Mouse (Mus musculus) heart, embryonic 14.5 days (tissue): Measurements from ENCODE around the gene Ptprz1. TPM values are rescaled to one million over a fixed set of nuclear protein-coding genes. Genes with fewer than 3 reads are reported as not detected.

Experiments
- ATAC-seq: fragments of 200-750 bp; cut with Nextera tagmentation; 2 replicates; pipeline ENCODE4 v1.8.0; 2017; ENCODE audit warnings: low read depth, moderate TSS enrichment; ENCODE audit not compliant: insufficient number of reproducible peaks, insufficient read depth, low FRiP score
- H3K27ac ChIP-seq, 2 experiments: fragments of 200-500 bp in 1 of 2; fragments of 300-500 bp in 1 of 2; sonication (generic) in 1 of 2; replicated peaks in 1 of 2; 2 replicates each; pipeline ENCODE4 v1.5.1; 2012 to 2014; ENCODE audit warnings: low read depth in 2 of 2, low read length in 2 of 2, control low read depth in 1 of 2, mild to moderate bottlenecking in 1 of 2, mixed read lengths in 1 of 2; ENCODE audit not compliant: control insufficient read depth in 1 of 2, insufficient read depth in 1 of 2
- H3K27me3 ChIP-seq: fragments of 300-500 bp; sonication (generic); 2 replicates; pipeline ENCODE4 v1.6.1; 2014; ENCODE audit warnings: mild to moderate bottlenecking, low read length, control low read depth; ENCODE audit not compliant: control insufficient read depth, insufficient read depth
- H3K36me3 ChIP-seq: fragments of 300-500 bp; sonication (generic); 2 replicates; pipeline ENCODE4 v1.6.1; 2014; ENCODE audit warnings: mild to moderate bottlenecking, control low read depth, low read length, mixed read lengths; ENCODE audit not compliant: control insufficient read depth, insufficient read depth
- H3K4me1 ChIP-seq, 2 experiments: fragments of 200-500 bp in 1 of 2; fragments of 300-500 bp in 1 of 2; sonication (generic) in 1 of 2; 2 replicates each; pipeline ENCODE4 v1.6.1; 2012 to 2014; ENCODE audit warnings: low read length in 2 of 2, control low read depth in 1 of 2, mixed read lengths in 1 of 2; ENCODE audit not compliant: control insufficient read depth in 2 of 2, insufficient read depth in 2 of 2
- H3K4me2 ChIP-seq: fragments of 300-500 bp; sonication (generic); 2 replicates; pipeline ENCODE4 v1.6.1; 2014; ENCODE audit warnings: mild to moderate bottlenecking, low read length
- H3K4me3 ChIP-seq, 2 experiments: fragments of 200-500 bp in 1 of 2; fragments of 300-500 bp in 1 of 2; sonication (generic) in 1 of 2; 2 replicates each; pipeline ENCODE4 v1.5.1; 2012 to 2014; ENCODE audit warnings: low read length in 2 of 2, mild to moderate bottlenecking in 2 of 2, control low read depth in 1 of 2, low read depth in 1 of 2, moderate library complexity in 1 of 2; ENCODE audit not compliant: control insufficient read depth in 1 of 2, insufficient read depth in 1 of 2
- H3K9ac ChIP-seq: fragments of 300-500 bp; sonication (generic); 2 replicates; pipeline ENCODE4 v1.6.1; 2014; ENCODE audit warnings: mild to moderate bottlenecking, low read length
- H3K9me3 ChIP-seq: fragments of 300-500 bp; sonication (generic); 2 replicates; pipeline ENCODE4 v1.6.1; 2016; ENCODE audit warnings: low read length, control low read depth; ENCODE audit not compliant: control insufficient read depth
- WGBS: fragments of 180-500 bp; shearing (Covaris S2); extraction: QIAGEN DNeasy Blood & Tissue Kit; methylation state at CpG from one replicate; pipeline ENCODE4 v1.1.7; 2014; 5-methylcytosine and 5-hydroxymethylcytosine counted together
- polyA plus RNA-seq: library from polyadenylated mRNA; unstranded; fragments of >200 nt; fragmentation: Nextera tagmentation; extraction: Ambion mirVana; gene quantifications from 2 replicates; pipeline ENCODE4 v1.2.1, GENCODE M21; 2014

Ptprz1 gene
- polyA plus RNA-seq, 1 experiment from 2014 or later: 1.8 TPM

DNA sequence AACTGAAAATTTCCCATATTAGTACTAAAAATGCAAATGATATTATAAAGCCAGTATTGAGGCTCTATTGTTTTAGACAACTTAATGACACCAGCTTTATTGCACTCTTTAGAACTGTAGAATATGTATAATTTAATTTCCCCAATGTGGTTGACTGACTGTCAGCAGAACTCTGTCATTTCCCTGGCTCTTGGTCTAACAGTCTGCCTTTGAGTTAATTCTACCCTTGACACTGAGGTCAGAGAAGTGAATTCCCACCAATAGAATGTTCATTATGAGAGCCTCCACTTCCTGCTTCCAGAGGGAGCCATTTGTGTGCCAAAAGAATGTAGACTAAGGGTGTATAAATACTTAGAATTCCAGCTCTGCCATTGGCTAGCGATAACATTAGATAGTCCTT lies 152.9 kb downstream of the Ptprz1 start:
- Histone ChIP-seq H3K9ac (no peak overlapping the region), H3K4me1 (no peaks in the 10 kb centered on the region), H3K36me3 (no peaks in the 10 kb centered on the region), H3K9me3 (no peaks in the 10 kb centered on the region), H3K27me3 (no peaks in the 10 kb centered on the region), H3K4me2 (no peak overlapping the region), H3K4me3 (no peak overlapping the region), H3K27ac (no peak overlapping the region)
- ATAC-seq: no peak
- WGBS: 46% methylated on average over 1 of the region's 1 CpGs

DNA sequence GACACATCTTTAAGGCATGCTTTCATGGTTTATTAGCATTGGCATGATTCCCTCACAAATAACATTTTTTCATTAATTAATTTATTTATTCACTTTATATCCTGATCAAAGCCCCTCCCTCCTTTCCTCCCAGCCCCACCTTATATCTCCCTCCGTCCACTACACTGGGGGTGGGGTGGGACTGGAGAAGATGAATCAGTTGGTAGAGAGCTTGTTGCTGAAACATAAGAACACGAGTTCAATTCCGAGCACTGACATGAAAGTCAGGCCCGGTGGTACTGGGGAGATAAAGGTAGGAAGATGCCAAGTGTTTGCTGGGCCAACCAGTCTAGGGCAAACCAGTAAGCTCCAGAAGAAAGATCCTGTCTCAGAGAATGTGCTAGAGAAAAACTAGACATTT lies 173.5 kb downstream of the Ptprz1 start:
- no peak for ATAC-seq
- Histone ChIP-seq H3K27me3 (no peaks in the 10 kb centered on the region), H3K4me3 (no peak overlapping the region), H3K36me3 (no peaks in the 10 kb centered on the region), H3K27ac (no peak overlapping the region), H3K9ac (no peak overlapping the region), H3K4me1 (no peaks in the 10 kb centered on the region), H3K4me2 (no peak overlapping the region), H3K9me3 (0 out of 2 replicates have a peak, but pooled peaks cover 11% of the 10 kb centered on the region)
- WGBS: 92% methylated on average over 4 of the region's 4 CpGs

DNA sequence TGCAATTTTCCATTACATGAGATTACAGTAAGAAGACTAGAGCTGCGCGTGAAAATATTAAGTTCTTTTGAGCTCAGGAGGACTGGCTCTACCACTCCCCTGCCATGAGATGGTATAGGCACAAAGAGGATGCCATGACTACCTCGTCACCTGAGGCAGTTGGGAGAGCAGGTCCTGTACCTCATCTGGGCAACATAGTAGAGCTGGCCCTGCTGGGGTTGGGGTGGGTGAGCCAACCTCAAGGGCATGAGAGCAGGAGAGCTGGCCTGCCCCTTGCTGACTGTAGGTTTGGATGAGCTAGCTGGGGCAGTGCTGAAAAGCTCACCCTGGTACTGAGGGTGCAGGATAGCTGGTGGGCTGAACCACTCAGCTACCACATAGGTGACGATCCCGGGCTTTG lies 180.4 kb downstream of the Ptprz1 start:
- H3K36me3 ChIP-seq: no peaks in the 10 kb centered on the region
- no peak overlapping the region for H3K4me2 ChIP-seq
- 79% methylated on average over 5 of the region's 5 CpGs for WGBS
- no peaks in the 10 kb centered on the region for H3K27me3 ChIP-seq
- H3K4me3 ChIP-seq: no peak overlapping the region
- 0 out of 2 replicates have a peak, but pooled peaks cover 8% of the 10 kb centered on the region for H3K9me3 ChIP-seq
- no peaks in the 10 kb centered on the region for H3K4me1 ChIP-seq
- no peak overlapping the region for H3K27ac ChIP-seq
- ATAC-seq: no peak
- H3K9ac ChIP-seq: no peak overlapping the region

DNA sequence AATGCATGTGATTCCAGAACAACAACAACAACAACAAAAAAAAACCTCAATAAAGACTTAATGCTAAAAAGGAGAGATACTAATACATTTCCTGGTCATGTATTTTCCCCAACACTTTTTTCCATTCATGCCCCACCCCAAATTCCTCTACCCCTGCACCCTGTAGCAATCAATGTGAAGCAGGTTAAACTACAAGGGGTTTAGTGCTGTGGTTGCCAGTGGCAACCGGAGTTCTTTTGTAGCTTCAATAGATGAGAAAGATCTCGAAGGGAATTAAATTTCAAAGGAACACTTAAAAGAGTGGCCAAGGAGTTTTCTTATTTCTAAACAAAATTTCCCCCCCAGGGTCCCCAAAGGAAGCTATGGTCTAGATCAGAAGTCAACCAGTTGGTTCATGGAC lies 200.8 kb downstream of the Ptprz1 start:
- no peaks in the 10 kb centered on the region for H3K9me3 ChIP-seq
- no peaks in the 10 kb centered on the region for H3K27me3 ChIP-seq
- H3K36me3 ChIP-seq: no peaks in the 10 kb centered on the region
- ATAC-seq: no peak
- 79% methylated on average over 2 of the region's 2 CpGs for WGBS
- no peak overlapping the region for H3K27ac ChIP-seq
- no peak overlapping the region for H3K4me3 ChIP-seq
- no peak overlapping the region for H3K4me2 ChIP-seq
- peaks cover 0 to 4% of the 10 kb centered on the region in 2 experiments; a peak in 1 of 4 replicates for H3K4me1 ChIP-seq
- H3K9ac ChIP-seq: no peak overlapping the region

DNA sequence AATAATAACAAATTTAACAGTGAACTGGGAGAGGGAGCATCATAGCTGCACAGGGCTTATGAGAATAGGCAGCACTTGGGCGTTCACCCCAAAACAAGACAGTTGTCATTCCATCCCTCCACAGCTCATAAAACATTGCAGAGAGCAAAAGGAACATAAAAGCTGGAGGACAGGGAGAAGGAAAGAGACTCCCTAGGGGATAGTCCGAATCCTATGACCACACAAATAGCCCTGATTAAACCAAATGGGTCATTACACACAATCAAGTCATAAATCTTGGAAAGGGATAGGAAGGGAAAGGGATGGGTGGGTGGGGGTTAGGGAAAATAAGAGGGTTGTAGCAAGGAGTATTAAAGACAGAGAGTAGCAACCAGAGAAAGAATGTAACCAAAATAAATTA lies 203.0 kb downstream of the Ptprz1 start:
- ATAC-seq: no peak
- no peaks in the 10 kb centered on the region for H3K36me3 ChIP-seq
- 82% methylated on average over 2 of the region's 2 CpGs for WGBS

DNA sequence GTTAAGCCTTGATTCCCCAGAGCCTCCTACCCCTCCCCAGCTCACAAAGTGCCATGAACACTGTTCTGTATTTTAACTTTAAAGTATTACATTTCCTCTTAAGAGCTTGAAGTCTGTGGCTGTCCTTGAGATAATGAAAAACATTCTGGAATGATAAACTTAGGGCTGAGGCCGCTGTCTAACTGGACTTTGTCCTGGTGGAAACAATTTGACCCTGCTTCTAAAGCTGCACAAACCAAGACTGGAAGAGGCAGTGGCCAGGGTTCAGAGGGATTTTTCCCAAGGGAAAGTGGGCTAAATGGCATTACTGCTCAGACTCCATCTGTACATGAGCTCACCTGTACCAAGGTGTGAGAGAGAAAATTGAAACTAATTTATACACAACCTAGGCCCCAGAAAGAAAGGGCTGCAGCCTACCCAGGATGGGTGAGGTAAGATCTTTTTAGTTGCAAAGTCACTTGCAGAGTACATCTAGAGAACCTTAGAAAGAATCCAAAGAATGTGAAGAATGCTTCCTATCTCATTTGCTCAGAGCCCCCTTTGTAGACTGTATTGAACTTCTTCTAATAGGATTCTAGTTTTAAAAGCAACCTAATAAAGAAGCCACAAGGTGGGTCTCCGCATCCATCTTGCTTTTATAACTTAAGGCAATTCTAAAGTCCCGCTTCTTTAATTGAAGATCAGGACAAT lies 204.8 kb downstream of the Ptprz1 start:
- ATAC-seq: no peak
- H3K36me3 ChIP-seq: no peaks in the 10 kb centered on the region
- no peak overlapping the region for H3K9ac ChIP-seq
- peaks cover 0 to 4% of the 10 kb centered on the region in 2 experiments; a peak in 1 of 4 replicates for H3K4me1 ChIP-seq
- H3K4me2 ChIP-seq: no peak overlapping the region
- no peaks in the 10 kb centered on the region for H3K27me3 ChIP-seq
- no peaks in the 10 kb centered on the region for H3K9me3 ChIP-seq
- 43% methylated on average over 3 of the region's 3 CpGs for WGBS
- H3K4me3 ChIP-seq: no peak overlapping the region
- no peak overlapping the region; a peak in 1 of 4 replicates for H3K27ac ChIP-seq

More for the DNA sequence above, 203.0 kb downstream of the Ptprz1 start:
- Histone ChIP-seq H3K4me3 (no peak overlapping the region), H3K9ac (no peak overlapping the region), H3K27ac (no peak overlapping the region), H3K9me3 (no peaks in the 10 kb centered on the region), H3K27me3 (no peaks in the 10 kb centered on the region), H3K4me2 (no peak overlapping the region), H3K4me1 (peaks cover 0 to 4% of the 10 kb centered on the region in 2 experiments; a peak in 1 of 4 replicates)

DNA sequence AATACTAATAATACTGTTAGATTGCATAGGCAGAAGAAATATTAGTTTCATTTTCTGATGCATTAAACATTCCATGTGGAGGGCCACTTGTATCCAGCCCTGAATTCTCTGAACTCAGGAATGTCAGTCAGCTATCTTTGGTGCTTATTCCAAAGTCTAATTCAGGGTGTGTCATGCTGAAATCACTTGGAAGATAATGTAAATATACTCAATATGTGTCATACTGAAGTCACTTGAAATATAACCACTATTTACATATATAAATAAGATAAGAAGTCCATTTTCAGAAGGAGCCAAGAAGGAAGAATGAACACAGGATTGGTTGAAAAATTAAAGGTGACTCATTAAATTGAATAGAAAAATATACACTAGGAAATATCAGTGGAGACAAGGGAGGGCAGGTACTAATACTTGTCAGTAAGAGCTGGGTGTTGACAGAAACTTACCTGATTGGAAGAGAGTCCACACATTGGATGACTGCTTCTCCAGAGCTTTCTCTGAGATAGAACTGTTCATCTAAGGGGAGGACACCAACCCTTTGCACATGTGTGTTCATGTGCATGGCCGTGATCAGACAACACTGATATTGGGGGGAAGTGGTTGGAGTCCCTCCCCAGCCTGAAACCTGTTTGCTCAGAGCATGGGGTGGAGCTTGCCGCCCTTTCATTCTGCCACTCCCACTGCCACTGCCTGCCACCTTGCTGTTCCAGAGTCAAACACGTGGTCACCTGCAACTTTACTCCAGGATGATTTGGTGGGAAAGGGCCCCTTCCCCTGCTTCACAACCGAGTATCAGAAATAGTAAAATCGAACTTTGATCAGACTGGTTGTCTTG lies 209.5 kb downstream of the Ptprz1 start:
- no peak for ATAC-seq
- H3K27ac ChIP-seq: no peak overlapping the region
- WGBS: 82% methylated on average over 5 of the region's 5 CpGs
- H3K4me1 ChIP-seq: peaks cover 0 to 4% of the 10 kb centered on the region in 2 experiments; a peak in 1 of 4 replicates
- H3K4me3 ChIP-seq: no peak overlapping the region
- H3K9ac ChIP-seq: no peak overlapping the region
- H3K27me3 ChIP-seq: no peaks in the 10 kb centered on the region
- no peak overlapping the region for H3K4me2 ChIP-seq
- H3K9me3 ChIP-seq: 0 out of 2 replicates have a peak, but pooled peaks cover 3% of the 10 kb centered on the region
- no peaks in the 10 kb centered on the region for H3K36me3 ChIP-seq
